Mouse (Mus musculus) lung, postnatal 4 days (tissue): ENCODE data around the gene Jhy.

Experiments used
- DNase-seq, 2 experiments: peaks; one replicate each; pipeline ENCODE4 v3.0.0; 2021

Jhy gene

GRCm38 (mm10) chr9:40963586-40964417 is at the start of gene Jhy:
Gene Jhy, minus strand, starts transcription at chr9:40964118.
- no peak for DNase-seq

DNA sequence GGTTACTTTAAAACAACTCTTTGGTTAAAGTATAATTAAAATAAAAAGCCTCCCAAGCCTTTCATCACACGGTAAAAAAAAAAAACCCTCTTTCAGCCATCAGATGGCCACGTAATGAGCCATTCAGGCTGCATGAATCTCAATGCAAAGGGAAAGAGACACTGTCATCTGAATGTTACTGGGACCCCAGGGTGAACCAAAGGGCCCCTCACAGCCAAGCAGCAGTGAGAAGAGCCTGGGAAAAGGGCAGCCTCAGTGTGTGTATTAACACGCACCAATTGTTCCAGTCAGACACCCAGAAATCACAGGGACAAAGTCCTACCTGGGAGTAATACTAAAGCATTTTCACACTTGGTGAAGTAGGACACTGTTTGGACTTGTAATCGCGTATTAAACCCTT is 48.5 kb upstream of the Jhy start:
- no peak for DNase-seq

DNA sequence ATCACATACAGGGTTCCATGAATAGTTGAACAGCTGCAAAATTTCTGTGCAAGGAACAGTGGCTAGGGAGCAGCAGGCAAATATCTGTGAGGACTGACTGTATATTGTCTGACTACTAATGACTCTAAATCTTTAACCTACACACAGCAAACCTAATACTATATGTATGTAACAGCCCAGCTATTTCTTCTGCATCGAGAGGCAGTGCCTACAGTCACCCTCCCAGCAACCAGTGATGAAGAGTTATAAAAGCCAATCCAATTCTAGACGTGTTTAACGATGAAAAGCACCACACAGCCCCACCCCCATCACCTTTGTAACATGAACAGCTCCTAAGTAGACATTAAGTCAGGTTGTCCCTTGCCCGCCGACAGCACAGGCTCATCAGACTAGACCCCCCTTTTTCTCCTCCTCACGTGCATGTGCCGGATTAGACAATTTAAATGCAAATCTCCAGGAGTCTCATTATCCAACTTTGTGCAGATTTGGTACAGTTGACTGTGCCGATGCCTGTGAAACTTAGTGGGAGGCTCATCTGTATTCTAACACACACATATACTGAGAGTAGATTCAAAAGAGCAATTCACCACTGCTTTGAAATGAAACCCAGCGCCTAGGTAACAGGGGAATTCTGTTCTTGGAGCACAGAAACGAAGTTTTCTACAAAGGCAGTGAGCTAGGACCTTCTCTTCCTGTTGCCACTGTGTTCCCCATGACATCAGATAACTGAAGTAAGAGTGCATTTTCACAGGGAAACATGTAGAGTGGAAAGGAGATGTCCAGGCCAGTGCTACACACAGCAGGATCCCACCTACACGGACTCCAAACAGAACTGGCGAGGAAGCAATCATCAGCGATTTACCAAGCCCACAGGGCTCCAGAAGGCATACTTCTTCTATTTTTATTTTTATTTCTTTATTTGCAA is 47.9 kb upstream of the Jhy start:
- DNase-seq = no peak

DNA sequence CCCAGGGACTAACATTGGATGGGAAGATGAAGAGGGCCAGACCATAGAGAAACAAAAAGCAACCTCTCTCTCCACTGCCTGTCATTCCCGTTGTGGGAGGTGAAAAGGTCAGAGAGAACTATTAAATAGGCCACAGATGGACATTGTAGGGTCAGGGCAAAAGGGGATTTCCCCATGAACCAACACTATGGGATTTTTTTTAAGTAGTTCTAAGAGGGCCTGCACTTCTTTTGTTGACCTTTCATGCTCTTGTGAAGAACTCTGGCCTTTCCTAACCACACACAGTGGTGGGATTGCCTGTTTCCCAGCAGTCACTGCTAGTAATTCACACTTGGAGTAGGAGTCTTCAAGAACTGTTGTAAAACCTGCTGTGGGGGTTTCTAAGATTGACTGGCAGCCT is 43.9 kb upstream of the Jhy start:
- no peak for DNase-seq

- DNase-seq = no peak
Measured at GRCm38 (mm10) chr9:41004415-41004814, 40.5 kb upstream of the Jhy start, which contains the start of gene Crtam. Gene Crtam, minus strand, starts transcription at chr9:41004628.

DNA sequence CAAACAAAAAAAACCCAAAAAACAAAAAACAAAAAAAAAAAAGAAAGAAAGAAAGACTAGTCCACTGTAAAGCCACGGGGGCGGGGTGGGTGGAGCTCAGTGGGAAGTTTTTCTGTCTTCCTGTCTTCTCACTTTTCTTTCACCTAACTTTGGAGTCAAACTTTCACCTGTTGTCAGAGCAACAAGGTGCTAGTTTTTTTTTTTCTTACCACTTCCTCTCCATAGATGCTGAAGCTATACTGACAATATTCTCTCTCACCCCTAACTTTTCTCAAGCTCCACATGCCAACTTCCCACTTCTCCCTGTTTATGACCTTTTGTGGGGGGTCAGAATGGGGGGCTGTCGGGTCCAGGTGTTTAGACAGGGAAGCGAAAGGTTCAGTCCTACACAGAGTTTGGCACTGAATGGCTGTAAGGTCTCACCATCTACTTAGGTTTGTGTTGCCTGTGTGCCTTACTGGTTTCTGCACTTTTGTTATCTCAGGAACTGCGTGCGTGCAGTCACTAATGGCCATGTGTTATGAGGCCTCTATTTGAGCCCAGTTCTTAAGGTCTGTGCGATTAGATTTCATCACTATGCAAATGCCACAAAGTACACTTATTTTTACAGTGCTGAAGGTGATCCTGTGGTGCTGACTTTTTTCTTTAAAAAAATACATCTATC is 33.3 kb upstream of the Jhy start:
- DNase-seq = no peak

DNA sequence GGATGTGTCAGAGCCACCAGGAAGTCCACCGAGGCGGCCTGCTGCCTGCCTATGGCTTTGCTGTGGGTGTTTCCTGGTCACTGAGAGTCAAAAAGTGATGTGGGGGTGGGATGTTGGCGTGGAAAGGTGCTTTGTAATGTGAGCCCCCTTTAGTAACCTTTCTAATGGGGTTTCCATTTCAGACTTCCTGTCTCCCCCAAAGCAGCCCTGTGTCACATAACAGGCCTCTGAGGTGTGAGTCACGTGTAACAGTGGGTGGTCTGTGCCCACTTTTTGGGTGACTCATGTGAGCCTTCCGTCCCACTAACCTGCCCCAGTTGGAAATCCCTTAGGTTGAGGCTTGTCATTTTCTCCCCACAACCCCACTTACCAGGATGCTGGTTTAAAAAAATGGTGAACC is 30.2 kb upstream of the Jhy start:
- DNase-seq = no peak

DNA sequence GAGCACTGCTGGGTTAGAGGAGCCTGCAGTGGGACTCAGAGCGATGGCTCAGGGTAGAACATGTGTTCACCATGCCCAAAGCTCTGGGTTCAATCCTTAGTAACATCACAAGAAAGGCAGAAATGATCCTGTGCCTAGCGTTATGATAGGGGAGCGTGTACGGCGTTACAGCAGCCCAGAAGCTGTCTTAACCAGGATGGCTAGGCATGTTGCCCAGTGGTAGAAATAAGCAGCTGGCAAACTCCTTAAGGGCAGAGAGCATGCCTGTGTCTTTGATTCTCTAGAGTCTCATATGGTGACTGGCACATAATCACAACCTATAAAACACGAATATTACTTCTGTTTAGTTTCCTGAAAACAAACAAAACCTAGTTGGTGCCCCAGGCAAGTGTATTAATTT is 27.6 kb upstream of the Jhy start:
- DNase-seq = no peak

GRCm38 (mm10) chr9:40989940-40990588 is 26.1 kb upstream of the Jhy start:
- DNase-seq = peak in 1 of 2 experiments; percentile 50

DNA sequence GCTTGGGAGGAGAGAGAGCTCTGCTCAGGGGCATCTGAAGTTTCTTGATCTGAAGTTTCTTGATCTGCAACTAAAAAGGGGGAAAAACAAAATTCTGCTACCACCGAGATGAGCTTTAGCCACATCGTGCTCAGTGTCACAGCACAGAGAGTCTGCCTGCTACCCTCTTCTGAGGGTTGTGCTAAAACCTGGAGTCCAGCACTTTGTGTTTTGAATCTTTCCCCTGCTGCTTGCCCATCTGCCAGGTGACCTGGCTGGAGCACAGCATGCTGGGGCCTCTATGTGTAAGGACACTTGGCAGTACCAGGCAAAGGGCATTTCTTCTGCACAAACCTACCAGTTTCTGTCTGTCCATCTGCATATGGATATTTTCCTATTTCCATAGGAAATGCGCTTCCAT is 20.4 kb upstream of the Jhy start:
- DNase-seq = no peak

DNA sequence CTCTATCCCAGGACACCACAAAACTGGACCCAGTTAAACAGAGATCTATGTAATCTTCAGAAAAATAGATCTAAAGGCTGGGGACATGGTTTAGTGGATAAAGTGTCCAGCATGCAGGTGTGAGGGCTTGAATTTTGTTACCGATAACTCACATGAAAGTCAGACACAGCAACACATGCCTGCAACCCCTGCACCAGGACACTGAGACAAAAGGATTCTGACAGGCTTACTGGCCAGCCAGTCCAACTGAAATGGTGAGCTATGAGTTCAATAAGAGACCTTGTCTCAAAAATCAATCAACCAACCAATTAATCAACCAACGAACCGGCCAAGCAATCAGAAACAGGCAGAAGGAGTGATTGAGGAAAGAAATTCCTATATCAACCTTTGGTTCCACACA is 19.8 kb upstream of the Jhy start:
- no peak for DNase-seq

- no peak for DNase-seq
Measured at GRCm38 (mm10) chr9:40982480-40982879, 18.6 kb upstream of the Jhy start.

- no peak for DNase-seq
Measured at GRCm38 (mm10) chr9:40974042-40974801, 10.3 kb upstream of the Jhy start.

GRCm38 (mm10) chr9:40964418-40964714 is 448 bp upstream of the Jhy start:
- DNase-seq = no peak

DNA sequence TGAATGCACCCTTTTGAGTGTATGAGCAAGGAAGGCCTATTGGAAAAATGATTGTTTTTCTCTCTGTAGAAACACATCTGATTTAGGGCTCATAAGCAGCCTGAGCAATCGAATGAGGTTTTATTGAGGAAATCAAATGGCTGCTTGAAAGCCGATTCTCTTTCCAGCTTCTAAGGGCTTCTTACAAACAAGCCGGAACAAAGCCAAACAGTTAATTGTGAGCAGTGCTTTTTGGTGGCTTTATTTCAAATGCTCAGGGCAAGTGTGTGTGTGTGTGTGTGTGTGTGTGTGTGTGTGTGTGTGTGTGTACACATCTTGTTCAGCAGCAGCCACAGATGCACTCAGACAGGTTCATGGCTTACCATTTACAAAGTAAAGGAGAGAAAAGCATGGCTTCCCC is 2.5 kb downstream of the Jhy start:
- no peak for DNase-seq

GRCm38 (mm10) chr9:40949039-40949615 is 14.8 kb downstream of the Jhy start:
- DNase-seq = no peak

GRCm38 (mm10) chr9:40948473-40948872 is 15.4 kb downstream of the Jhy start:
- no peak for DNase-seq

DNA sequence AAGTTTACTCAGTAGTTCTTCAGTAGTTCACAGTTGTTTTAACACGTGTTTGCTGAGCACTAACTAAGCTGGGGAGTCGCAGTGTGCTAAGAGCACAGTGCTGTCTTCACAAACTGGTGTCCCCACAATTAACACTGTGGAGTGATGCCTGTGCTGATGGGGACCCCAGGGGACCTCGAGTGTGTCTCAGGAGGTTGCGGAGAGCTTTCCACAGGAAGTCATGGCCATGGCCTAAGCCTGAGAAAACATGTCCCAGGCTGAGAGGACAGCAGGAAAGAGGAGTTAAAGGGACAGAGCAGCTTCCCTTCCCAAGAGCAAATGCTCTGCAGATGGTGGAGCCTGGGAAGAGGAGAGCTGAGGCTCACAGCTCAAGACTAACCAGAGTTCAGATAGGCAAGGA is 16.8 kb downstream of the Jhy start:
- DNase-seq = no peak

DNA sequence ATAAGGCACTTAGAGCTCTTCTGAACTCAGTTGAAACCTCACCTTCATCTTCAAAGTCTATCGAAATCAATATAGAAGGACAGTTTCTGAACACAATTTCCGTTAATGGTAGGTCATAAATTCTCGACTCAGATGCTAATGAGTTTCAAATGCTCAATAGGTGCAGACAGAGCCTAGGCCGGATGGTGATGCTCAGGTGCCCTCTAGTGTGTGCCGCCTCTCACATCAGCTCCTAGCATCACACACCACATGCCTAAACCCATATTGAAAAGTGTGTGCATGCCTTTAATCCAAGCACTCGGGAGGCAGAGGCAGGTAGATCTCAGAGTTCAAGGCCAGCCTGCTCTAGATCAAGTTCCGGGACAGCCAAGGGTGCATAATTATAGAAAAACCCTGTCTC is 26.5 kb downstream of the Jhy start:
- no peak for DNase-seq

DNA sequence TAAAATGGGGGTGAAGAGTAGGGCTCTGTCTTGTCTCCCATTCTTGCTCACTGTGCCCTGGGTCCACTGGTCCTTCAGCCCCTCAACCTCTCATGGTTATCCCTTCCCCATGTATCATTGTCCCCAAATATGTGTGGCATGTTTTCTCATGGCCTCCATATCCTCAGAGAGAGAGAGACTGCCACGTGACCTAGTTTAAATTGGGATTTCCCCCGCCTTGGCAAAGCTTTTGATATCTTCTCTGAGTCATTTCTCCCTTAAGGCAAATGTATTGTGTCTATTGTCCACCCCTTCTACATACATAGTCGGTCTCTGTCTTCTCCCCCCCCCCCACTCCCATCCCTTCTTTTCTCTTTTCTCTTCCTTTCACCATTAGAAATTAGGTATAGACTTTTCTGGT is 30.6 kb downstream of the Jhy start:
- DNase-seq = no peak

- DNase-seq = no peak
Measured at GRCm38 (mm10) chr9:40927351-40927980, 36.5 kb downstream of the Jhy start.
